Mouse (Mus musculus): ENCODE measurements around the gene Gm10282. TPM values are rescaled to one million over a fixed set of nuclear protein-coding genes. Genes with fewer than 3 reads are reported as not detected.

Gm10282 gene
- polyA plus RNA-seq, 1 experiment from 2014 or later, result 20.8 TPM

GRCm38 (mm10) chr8:72348114-72348513 is 43.1 kb upstream of the Gm10282 start:
- H3K36me3 ChIP-seq (ENCODE audit: control insufficient read depth, insufficient read depth, low read length), result peaks cover 5% of the 10 kb centered on the region; the same call in 1 of the 2 replicates
- no peak overlapping the region for H3K27ac ChIP-seq (ENCODE audit: low read depth, low read length)
- no peak overlapping the region for H3K9ac ChIP-seq (ENCODE audit: low read depth, low read length)
- H3K9me3 ChIP-seq (ENCODE audit: control insufficient read depth, low read length), result no peaks in the 10 kb centered on the region
- H3K4me3 ChIP-seq (ENCODE audit: low read depth, low read length), result no peak overlapping the region
- H3K4me1 ChIP-seq (replicated peaks; ENCODE audit: control insufficient read depth, insufficient read depth, low read length), result peaks cover 5% of the 10 kb centered on the region
- H3K27me3 ChIP-seq (replicated peaks; ENCODE audit: control insufficient read depth, insufficient read depth, low read length), result no peaks in the 10 kb centered on the region
- no peak overlapping the region for H3K4me2 ChIP-seq
- WGBS, result 92% methylated on average over 2 of the region's 2 CpGs
- DNase-seq (ENCODE audit: low spot score) (no peak), ATAC-seq (replicated peaks; ENCODE audit: low FRiP score) (no peak)

- 93% methylated on average over 1 of the region's 1 CpGs for WGBS
- H3K4me1 ChIP-seq (replicated peaks; ENCODE audit: control insufficient read depth, insufficient read depth, low read length), result peaks cover 4% of the 10 kb centered on the region; the same call in 1 of the 2 replicates
- no peak overlapping the region for H3K27ac ChIP-seq (ENCODE audit: low read depth, low read length)
- H3K9ac ChIP-seq (ENCODE audit: low read depth, low read length), result no peak overlapping the region
- no peaks in the 10 kb centered on the region for H3K27me3 ChIP-seq (replicated peaks; ENCODE audit: control insufficient read depth, insufficient read depth, low read length)
- H3K9me3 ChIP-seq (ENCODE audit: control insufficient read depth, low read length), result no peaks in the 10 kb centered on the region
- ATAC-seq (replicated peaks; ENCODE audit: low FRiP score), result no peak
- H3K4me2 ChIP-seq, result no peak overlapping the region
- DNase-seq (ENCODE audit: low spot score), result no peak
- peaks cover 5% of the 10 kb centered on the region; the same call in 1 of the 2 replicates for H3K36me3 ChIP-seq (ENCODE audit: control insufficient read depth, insufficient read depth, low read length)
- no peak overlapping the region for H3K4me3 ChIP-seq (ENCODE audit: low read depth, low read length)
Measured at GRCm38 (mm10) chr8:72347553-72347952, 42.5 kb upstream of the Gm10282 start.

- Histone ChIP-seq H3K9me3 (ENCODE audit: control insufficient read depth, low read length) (no peaks in the 10 kb centered on the region), H3K27ac (ENCODE audit: low read depth, low read length) (no peak overlapping the region), H3K9ac (ENCODE audit: low read depth, low read length) (no peak overlapping the region), H3K36me3 (ENCODE audit: control insufficient read depth, insufficient read depth, low read length) (peaks cover 20% of the 10 kb centered on the region; the same call in 1 of the 2 replicates), H3K4me2 (no peak overlapping the region), H3K27me3 (replicated peaks; ENCODE audit: control insufficient read depth, insufficient read depth, low read length) (no peaks in the 10 kb centered on the region), H3K4me1 (replicated peaks; ENCODE audit: control insufficient read depth, insufficient read depth, low read length) (no peaks in the 10 kb centered on the region), H3K4me3 (ENCODE audit: low read depth, low read length) (no peak overlapping the region)
- ATAC-seq (replicated peaks; ENCODE audit: low FRiP score) (no peak), DNase-seq (ENCODE audit: low spot score) (no peak)
- WGBS, result 70% methylated on average over 4 of the region's 4 CpGs
Measured at GRCm38 (mm10) chr8:72343725-72344124, 38.7 kb upstream of the Gm10282 start.

- Histone ChIP-seq H3K4me1 (replicated peaks; ENCODE audit: control insufficient read depth, insufficient read depth, low read length) (no peaks in the 10 kb centered on the region), H3K36me3 (ENCODE audit: control insufficient read depth, insufficient read depth, low read length) (peaks cover 20% of the 10 kb centered on the region; the same call in 1 of the 2 replicates)
Measured at GRCm38 (mm10) chr8:72342556-72343300, 37.7 kb upstream of the Gm10282 start.

DNA sequence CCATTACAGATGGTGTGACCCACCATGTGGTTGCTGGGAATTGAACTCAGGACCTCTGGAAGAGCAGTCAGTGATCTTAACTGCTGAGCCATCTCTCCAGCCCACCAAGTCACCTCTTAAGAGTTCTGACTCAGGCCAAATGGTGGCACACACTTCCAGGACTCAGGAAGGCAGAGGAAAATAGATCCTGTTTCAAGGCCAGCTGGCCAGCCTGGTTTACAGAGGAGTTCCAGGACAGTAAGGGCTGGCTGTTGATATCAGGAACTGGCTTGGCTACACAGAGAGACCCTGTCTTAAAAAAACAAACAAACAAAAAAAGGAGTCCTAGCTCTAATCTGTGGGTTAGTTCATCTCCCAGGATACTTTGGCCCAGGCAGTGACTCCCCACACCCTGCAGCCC is 32.0 kb upstream of the Gm10282 start:
- Histone ChIP-seq H3K27me3 (replicated peaks; ENCODE audit: control insufficient read depth, insufficient read depth, low read length) (no peaks in the 10 kb centered on the region), H3K9ac (ENCODE audit: low read depth, low read length) (no peak overlapping the region), H3K4me3 (ENCODE audit: low read depth, low read length) (no peak overlapping the region), H3K4me2 (no peak overlapping the region), H3K9me3 (ENCODE audit: control insufficient read depth, low read length) (no peaks in the 10 kb centered on the region), H3K4me1 (replicated peaks; ENCODE audit: control insufficient read depth, insufficient read depth, low read length) (no peaks in the 10 kb centered on the region), H3K27ac (ENCODE audit: low read depth, low read length) (no peak overlapping the region), H3K36me3 (ENCODE audit: control insufficient read depth, insufficient read depth, low read length) (peaks cover 17% of the 10 kb centered on the region; the same call in 1 of the 2 replicates)
- ATAC-seq (replicated peaks; ENCODE audit: low FRiP score) (no peak), DNase-seq (ENCODE audit: low spot score) (no peak)

More at GRCm38 (mm10) chr8:72342556-72343300, 37.7 kb upstream of the Gm10282 start:
- no peak overlapping the region for H3K4me3 ChIP-seq (ENCODE audit: low read depth, low read length)
- WGBS, result 91% methylated on average over 5 of the region's 5 CpGs
- no peak overlapping the region for H3K4me2 ChIP-seq
- H3K27ac ChIP-seq (ENCODE audit: low read depth, low read length), result no peak overlapping the region
- ATAC-seq (replicated peaks; ENCODE audit: low FRiP score) (no peak), DNase-seq (ENCODE audit: low spot score) (no peak)
- H3K27me3 ChIP-seq (replicated peaks; ENCODE audit: control insufficient read depth, insufficient read depth, low read length), result no peaks in the 10 kb centered on the region
- H3K9me3 ChIP-seq (ENCODE audit: control insufficient read depth, low read length), result no peaks in the 10 kb centered on the region
- H3K9ac ChIP-seq (ENCODE audit: low read depth, low read length), result no peak overlapping the region

DNA sequence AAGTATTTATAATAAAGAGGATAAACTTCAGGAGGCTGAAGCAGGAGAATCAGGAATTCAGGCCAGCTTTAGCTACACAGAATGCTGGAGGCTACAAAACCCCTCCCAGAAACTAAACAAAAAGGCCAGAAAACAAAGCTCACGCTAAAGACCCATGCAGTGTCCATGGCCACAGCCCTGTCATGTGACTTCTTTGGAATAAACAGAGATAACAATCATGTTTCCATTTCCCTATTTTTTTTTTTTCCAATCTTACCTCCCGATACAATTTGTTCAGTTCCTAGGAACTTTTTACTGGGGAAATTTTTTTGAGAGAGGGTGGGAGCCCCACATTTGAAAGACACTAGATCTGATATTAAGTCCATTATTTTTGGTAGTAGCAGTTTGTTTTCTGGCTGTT is 31.2 kb upstream of the Gm10282 start:
- WGBS, result 69% methylated on average over 2 of the region's 2 CpGs
- H3K9ac ChIP-seq (ENCODE audit: low read depth, low read length), result no peak overlapping the region
- no peak overlapping the region for H3K4me3 ChIP-seq (ENCODE audit: low read depth, low read length)
- peaks cover 14% of the 10 kb centered on the region; the same call in 1 of the 2 replicates for H3K36me3 ChIP-seq (ENCODE audit: control insufficient read depth, insufficient read depth, low read length)
- H3K27ac ChIP-seq (ENCODE audit: low read depth, low read length), result no peak overlapping the region
- no peaks in the 10 kb centered on the region for H3K27me3 ChIP-seq (replicated peaks; ENCODE audit: control insufficient read depth, insufficient read depth, low read length)
- H3K4me2 ChIP-seq, result no peak overlapping the region
- DNase-seq (ENCODE audit: low spot score), result no peak
- no peak for ATAC-seq (replicated peaks; ENCODE audit: low FRiP score)
- H3K9me3 ChIP-seq (ENCODE audit: control insufficient read depth, low read length), result no peaks in the 10 kb centered on the region
- H3K4me1 ChIP-seq (replicated peaks; ENCODE audit: control insufficient read depth, insufficient read depth, low read length), result no peaks in the 10 kb centered on the region

DNA sequence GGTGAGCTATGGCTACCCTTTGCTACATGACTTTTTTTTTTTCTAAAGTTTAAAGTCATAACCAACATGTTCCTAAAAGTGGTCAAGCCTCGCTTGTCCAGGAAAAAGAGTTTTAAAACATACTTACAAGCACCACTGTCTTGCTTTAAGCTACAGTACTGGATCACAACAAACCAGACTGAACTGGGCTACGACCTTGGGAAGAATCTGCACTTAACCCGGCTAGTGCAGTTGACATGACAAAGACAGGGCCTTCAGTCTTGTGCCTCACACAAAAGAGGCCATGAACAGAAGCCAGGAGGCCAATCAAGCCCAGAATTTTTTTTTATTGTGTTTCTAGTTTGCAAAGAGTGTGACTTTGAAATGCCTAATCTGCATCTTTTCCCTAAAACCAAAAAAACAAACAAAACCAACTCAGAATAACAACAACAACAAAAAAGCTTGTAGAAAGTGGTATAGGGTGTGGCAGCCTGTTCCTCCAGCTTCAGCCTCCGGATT is 29.1 kb upstream of the Gm10282 start:
- no peaks in the 10 kb centered on the region for H3K9me3 ChIP-seq (ENCODE audit: control insufficient read depth, low read length)
- peaks cover 6% of the 10 kb centered on the region; the same call in 1 of the 2 replicates for H3K36me3 ChIP-seq (ENCODE audit: control insufficient read depth, insufficient read depth, low read length)
- no peaks in the 10 kb centered on the region for H3K27me3 ChIP-seq (replicated peaks; ENCODE audit: control insufficient read depth, insufficient read depth, low read length)
- no peak overlapping the region for H3K4me3 ChIP-seq (ENCODE audit: low read depth, low read length)
- WGBS, result 79% methylated on average over 4 of the region's 4 CpGs
- DNase-seq (ENCODE audit: low spot score), result no peak
- H3K9ac ChIP-seq (ENCODE audit: low read depth, low read length), result no peak overlapping the region
- no peak overlapping the region for H3K27ac ChIP-seq (ENCODE audit: low read depth, low read length)
- ATAC-seq (replicated peaks; ENCODE audit: low FRiP score), result no peak
- H3K4me1 ChIP-seq (replicated peaks; ENCODE audit: control insufficient read depth, insufficient read depth, low read length), result no peaks in the 10 kb centered on the region
- no peak overlapping the region for H3K4me2 ChIP-seq

DNA sequence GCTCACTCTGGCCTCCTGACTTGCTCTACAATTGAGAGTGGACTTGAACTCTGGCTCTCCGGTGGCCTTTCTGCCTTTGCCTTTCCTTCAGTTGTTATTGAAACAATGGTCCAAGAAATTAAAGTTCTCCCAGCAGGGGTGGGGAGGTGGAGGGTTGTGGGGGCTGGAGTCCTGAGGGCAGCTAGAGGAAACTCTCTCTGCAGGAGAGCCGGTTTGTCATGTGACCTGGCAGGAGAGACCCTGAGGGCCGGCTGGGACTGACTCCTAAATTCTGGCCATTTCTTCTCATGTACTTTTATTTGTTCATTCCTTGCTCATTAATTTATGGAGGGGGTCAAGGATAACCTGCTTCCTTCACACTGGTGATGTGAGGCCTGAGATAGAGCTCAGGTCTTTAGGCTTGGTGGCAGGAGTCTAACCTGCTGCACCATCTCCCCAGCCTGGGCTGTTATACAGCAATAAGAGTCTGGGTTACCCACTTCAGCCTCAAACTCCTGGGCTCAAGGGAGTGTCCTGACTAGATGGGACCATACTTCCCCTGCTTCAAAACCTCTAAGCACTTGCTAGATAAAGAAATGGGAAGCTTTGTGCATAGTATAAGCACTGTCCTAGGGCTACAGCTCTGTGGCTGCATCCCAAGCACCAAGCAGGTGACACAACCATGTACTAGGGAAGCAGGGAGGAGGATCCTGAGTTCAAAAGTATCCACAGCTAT is 28.5 kb upstream of the Gm10282 start:
- Histone ChIP-seq H3K4me1 (replicated peaks; ENCODE audit: control insufficient read depth, insufficient read depth, low read length) (no peaks in the 10 kb centered on the region), H3K36me3 (ENCODE audit: control insufficient read depth, insufficient read depth, low read length) (peaks cover 2% of the 10 kb centered on the region; the same call in 1 of the 2 replicates), H3K4me2 (no peak overlapping the region), H3K27me3 (replicated peaks; ENCODE audit: control insufficient read depth, insufficient read depth, low read length) (no peaks in the 10 kb centered on the region), H3K27ac (ENCODE audit: low read depth, low read length) (no peak overlapping the region), H3K9me3 (ENCODE audit: control insufficient read depth, low read length) (no peaks in the 10 kb centered on the region), H3K9ac (ENCODE audit: low read depth, low read length) (no peak overlapping the region; the same call in 1 of the 2 replicates), H3K4me3 (ENCODE audit: low read depth, low read length) (no peak overlapping the region)
- no peak for ATAC-seq (replicated peaks; ENCODE audit: low FRiP score)
- 52% methylated on average over 3 of the region's 3 CpGs for WGBS
- DNase-seq (ENCODE audit: low spot score), result no peak

Measured in liver, embryonic 11.5 days (tissue).